Mouse (Mus musculus): ENCODE measurements around the gene Tmod2. TPM values are rescaled to one million over a fixed set of nuclear protein-coding genes. Genes with fewer than 3 reads are reported as not detected.
A peak's percentile ranks its signal among the peaks of the same experiment; 100 is the strongest.
"Not testable (repeated sequence)": the region's sequence is repeated elsewhere in the genome, so short reads cannot be mapped to it uniquely, and the experiment has no call there.

The Tmod2 gene
- total RNA-seq, 1 experiment from 2014 or later = 15.7 TPM

DNA sequence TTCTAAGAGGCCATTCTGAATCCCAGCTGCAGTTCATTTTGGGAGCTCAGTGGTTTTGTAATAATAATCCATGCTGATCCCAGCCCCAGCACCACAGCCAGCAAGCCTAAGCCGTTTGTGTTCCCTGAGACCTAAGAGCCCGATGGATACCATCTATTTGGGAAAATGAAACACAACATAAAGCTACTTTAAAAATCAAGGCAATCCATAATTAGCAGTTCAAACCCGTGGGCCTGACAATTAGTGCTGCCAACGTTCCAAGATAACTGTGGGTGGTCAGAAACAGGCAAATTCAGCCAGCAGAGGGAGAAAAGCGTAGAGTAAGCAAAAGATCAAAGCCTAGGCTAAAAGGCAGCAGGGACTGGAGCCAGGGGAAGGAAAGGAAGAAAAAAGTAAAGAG is 59.8 kb downstream of the Tmod2 start:
- no peak for DNase-seq

DNA sequence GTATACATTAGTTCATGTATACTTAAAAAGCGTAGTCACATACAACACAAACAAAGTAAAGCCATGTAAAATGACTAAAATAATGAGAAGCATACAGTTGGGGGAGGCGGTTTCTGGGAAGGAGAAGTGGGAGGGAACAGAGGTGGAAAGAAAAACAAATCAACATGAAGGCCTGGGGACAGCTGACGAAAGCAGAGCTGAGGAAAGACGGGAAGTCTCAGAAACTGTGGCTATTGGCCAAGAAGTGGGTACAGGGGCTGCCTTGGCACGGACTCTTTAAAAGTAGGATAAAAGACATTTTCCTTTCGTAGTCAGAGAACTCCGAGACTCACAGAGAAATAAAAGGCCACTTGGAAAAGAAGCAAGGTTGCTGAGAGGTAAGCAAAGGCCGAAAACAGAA is 62.1 kb downstream of the Tmod2 start:
- DNase-seq = no peak

DNA sequence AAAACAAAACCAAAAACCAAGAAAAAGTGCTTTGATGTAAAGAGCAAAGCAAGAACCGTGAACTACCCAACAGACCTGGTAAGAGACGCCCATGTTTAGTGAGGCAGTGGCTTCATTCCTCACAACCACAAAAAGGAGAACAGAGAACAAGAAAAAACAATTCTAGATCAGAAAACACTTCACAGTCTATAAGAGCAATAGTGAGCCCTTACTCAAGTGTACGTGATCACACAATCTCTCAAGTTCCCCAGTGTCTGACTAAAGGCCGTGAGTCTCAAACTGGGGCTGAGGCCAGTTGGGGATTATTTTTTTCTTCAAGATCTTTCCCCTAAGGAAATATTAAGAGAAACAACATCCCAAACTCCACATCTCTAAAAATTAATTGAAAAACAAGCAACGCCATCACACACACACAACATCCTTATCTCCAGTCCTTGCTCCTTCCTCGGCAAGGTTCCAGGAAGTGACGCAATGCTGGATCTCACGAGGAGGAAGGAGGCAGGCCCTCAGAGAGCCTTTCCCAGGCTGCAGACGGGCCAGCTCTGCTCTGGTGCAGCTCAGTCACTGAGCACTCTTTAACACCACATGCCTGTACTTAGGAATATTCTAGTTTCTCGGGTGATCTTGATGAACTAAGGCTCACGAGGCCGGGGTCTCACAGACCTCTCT is 64.1 kb downstream of the Tmod2 start:
- peak; percentile 92 for DNase-seq

DNA sequence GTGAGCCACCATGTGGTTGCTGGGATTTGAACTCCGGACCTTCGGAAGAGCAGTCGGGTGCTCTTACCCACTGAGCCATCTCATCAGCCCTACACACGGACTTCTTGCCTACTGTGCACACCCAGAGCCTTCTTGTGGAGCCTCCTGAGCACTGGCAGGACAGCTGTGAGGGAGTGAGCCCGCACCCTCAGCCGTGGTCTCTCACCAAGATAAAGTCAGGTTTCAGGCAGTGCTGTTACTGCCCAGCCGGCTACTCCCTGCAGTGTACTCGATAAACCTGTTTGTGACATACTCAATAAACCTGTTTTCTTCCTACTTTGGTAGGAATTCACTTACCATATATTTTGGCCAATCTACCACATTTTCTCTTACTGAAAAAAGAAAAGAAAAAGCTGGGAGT is 65.6 kb downstream of the Tmod2 start:
- no peak for DNase-seq

DNA sequence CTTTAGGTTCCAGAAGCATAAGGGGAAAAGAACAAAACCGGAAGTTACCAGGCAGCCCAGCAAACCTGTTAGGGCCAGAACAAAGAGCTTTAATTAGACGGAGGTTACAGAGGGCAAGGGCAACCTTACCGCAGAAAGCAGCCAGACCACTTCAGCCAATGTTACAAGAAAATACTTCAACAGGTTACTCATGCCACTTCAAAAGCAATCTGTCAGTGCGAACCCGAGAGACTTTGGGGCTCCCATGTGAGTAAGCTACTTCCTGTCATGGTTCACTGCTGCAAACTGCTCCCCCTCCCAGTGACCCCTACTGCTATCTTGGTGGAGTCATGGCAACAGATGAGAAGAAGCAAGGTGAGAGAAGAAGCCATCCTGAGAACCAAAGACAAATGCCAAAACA is 69.6 kb downstream of the Tmod2 start:
- DNase-seq = peak; percentile 43

DNA sequence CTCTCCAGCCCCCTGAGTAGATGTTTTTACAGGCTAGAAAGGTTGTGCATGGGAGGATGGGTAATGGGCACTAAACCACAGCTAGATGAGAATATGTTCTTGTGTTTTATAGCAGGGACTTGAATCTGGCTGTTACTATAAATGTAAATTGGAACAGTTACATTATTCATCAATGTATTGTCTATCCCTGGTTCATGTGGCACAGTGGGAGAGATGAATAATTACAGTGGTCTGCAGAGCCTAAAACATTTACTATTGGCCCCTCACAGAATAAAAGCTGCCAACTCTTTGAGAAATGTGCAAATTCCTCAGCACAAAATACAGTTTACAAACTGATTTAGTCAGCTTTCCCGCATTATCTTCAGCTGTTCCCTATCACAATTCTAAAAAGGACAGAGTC is 74.7 kb downstream of the Tmod2 start:
- no peak for DNase-seq

DNA sequence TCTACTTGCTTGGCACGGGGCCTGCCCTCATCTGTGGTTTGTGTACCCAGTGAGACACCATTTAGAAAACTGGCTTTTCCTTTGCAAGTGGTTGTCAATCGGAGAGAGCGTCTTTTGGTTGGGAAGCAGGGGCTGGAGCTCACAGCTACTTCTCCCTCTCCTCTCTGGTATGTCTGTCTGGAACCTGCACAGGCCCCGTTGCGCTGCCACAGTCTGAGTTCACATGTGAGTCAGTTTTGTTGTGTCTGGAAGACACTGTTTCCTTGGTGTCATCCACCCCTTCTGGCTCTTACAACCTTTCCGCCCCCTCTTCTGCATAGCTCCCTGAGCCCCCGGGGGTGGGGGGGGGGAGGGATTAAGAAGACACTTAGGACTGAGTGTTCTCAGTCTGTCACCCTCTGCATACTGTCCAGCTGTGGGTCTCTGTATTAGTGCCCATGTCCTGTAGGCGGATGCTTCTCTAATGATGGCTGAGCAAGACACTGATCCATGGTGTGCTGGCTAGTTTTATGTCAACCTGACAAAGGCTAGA is 76.6 kb downstream of the Tmod2 start:
- DNase-seq = no peak

DNA sequence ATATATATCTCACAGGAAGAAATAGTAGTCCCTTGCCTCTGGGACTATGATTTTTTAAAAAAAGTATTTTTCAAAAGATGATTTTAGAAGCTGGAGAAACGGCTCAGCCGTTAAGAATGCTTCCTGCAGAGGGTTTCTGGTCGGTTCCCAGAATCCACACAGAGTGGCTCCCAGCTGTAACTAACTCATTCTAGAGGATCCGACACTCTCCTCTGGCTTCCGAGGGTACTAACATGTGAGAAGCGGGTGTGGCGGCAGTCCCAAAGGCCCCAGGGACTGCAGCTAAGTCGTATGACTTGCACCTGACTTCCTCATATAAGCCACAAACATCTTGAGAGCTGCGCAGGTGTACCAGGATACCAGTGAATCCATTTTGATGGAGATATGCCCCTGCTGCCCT is 78.1 kb downstream of the Tmod2 start:
- not testable (repeated sequence) for DNase-seq

DNA sequence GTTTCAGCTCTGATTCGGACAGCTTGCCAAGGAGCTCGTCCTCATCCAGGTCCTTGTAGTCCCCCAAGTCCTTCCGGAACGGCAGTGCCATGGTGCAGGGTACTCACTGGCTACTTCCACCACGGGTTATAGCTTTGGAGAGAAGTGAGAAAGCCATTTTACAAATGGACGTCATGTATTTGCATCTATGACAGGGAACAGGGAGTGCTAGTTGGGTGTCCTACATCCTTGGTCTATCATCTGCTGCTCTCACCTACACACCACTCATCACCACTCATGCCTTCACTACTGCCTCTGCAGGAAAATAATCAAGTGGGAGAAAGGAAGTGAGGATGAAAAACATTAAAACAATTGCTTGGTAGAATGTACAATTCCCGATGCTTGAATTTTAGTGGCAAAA is 78.7 kb downstream of the Tmod2 start:
- no peak for DNase-seq

DNA sequence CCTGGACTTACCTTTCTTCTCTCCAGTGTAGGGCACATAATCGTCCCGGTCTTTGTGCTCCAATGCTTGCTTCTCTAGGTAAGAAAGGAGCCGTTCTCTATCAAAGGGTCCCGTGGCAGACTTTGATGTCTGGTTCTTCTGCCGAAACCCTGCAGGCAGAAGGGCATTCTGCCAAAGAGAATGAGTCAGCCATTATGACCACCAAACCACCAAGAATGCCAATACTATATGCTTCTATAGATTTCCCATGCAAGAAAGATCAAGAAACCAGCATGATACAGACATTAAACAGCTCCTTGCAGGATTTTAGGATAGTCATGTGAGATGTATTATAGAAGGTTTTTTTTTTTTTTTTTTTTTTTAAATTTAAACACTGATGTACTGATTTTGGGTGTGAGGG is 81.8 kb downstream of the Tmod2 start:
- DNase-seq = peak; percentile 27

DNA sequence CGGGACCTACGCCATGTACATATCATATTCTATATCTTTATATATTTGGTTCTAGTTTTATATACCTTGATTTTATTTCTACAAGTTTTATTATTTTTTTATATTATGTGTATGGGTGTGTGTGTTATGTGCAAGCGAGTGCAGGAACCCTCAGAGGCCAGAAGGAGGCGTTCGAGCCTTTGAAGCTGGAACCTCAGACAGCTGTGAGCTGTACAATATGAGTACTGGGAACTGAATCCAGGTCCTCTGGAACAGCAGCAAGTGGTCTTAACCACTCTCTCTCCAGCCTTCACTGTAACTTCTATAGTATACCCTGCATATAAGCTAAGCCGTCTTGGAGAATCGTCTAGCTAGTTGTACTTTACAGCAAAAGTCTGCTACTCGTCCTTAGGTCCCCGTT is 83.0 kb downstream of the Tmod2 start:
- no peak for DNase-seq

DNA sequence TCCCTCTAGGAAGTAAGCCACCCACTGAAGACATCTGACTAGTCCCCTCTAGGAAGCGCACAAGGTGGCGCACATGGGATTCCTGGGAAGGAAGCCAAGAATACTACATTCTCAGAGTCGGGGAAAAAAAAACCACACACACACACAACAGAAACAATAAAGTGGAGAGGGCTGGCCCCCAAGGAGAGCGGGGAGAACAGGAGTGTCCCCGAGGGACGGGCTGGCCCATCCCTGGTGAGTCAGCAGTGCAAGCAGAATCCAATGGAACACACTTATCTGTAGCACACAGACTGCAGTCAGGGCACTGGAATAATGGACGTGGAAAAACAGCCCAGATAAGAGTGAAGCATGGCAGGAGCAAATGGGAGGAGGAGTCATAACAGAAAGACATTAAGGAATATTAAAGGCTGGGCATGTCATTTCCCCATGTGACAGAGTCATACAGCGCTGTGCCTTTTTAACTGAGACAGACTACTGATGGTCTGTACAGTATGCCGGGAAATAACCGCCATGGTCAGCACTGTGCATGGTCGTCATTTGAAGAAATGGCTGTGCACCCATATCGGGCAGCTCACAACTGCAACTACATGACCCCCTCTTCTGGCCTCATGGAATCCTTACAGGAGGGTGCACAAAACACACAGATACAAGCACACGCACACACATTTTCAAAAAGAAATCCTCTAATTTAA is 83.6 kb downstream of the Tmod2 start:
- peak; percentile 58 for DNase-seq

DNA sequence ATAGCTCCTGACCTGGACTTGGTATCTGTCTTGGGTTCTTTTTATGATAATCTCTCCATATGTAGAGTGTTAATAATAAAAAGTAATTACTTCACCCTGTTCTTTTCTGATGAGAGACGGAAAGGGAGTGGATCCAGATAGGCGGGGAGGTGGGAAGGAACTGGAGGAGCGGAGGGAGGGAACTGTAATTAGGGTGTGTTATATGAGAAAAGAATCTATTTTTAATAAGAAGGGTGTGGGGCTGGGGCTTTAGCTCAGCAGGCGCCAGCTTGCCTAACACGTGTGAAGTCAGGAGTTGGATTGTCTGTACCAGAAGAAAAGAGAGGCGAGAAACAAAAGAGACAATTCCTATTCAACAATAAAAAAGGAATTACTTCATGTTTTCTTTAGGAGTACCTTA is 87.5 kb downstream of the Tmod2 start:
- no peak for DNase-seq

DNA sequence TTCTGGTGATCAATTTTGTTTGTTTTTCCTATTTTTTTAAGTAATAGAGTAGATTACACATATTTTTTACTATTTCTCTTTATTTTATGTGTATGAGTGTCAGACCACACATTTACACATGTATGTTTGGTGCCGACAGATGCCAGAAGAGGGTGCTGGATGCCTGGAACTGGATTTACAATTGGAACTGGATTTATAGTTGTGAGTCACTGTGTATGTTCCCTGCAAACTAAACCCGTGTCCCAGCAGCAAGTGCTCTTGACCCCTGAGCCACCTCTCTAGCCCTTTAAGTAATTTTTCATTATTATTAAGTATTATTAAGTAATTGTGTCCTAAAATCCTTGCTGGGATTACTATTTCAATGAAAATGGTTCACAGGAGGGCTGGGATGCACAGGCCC is 88.9 kb downstream of the Tmod2 start:
- no peak for DNase-seq

DNA sequence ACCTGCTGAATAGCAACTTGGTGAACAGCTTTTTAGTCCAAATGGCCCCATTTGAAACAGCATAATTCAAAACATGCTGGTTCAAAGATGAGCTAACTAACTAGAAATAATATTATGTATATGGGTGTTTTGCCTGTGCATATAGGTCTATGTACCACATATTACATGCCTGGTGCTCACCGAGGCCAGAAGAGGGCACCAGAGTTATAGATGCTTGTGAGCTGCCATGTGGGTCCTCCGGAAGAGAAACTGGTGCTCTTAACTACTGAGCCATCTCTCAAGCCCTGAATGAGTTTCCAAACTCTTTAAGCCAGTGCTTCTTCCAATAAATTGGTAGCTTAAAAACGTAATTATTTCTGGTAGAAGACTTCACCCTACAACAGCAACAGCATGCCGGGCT is 89.3 kb downstream of the Tmod2 start:
- DNase-seq = peak; percentile 78

DNA sequence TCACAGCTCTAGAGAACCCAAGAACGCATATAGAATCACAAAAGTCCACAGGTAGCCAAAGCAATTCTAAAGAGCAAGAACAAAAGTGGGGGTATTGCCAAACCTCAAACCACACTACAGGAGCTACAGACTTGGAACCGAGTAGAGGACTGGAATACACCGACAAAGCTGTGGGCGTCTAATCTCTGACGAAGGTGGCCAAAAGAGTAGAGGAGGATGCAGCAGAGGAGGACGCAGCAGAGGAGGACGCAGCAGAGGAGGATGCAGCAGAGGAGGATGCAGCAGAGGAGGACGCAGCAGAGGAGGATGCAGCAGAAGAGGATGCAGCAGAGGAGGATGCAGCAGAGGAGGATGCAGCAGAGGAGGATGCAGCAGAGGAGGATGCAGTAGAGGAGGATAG is 90.2 kb downstream of the Tmod2 start:
- no peak for DNase-seq

DNA sequence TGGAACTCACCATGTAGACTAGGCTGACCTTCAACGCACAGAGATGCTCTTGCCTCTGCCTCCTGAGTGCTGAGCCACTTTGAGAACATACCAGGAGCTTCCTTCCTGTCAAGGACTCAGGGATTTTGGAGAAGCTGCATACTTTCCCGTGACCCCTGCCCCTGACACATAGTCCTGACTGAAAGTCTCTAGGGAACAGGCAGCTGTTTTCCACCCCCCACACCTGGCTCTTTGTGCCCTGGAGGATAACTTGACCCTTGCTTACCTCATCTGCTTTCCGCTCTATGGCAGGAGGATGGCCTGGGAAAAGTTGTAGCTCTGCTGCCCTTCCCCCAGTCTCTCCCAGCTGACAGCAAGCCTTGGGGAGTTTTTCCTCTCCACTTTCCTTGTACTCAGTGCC is 93.4 kb downstream of the Tmod2 start:
- DNase-seq = no peak

Other genes with a start within 250 kb of the Tmod2 start
- gene Mapk6, start 201.3 kb downstream of the Tmod2 start, total RNA-seq (2021) = 35.0 and 38.0 TPM in 2 replicates
- 32.0 and 37.1 TPM in 2 replicates for gene Leo1, start 169.8 kb downstream of the Tmod2 start, total RNA-seq (2021)
- gene Tmod3, start 51.7 kb downstream of the Tmod2 start, total RNA-seq (2021) = 73.6 and 85.1 TPM in 2 replicates
- gene Lysmd2, start 14.4 kb upstream of the Tmod2 start, total RNA-seq (2021) = 18.8 and 20.5 TPM in 2 replicates
- 22.4 and 29.5 TPM in 2 replicates for gene Scg3, start 72.7 kb upstream of the Tmod2 start, total RNA-seq (2021)
- 5.2 and 6.2 TPM in 2 replicates for gene Bmp5, start 164.0 kb upstream of the Tmod2 start, total RNA-seq (2021)

Data from adrenal gland, postnatal 14 days (tissue).